Mouse (Mus musculus): ENCODE measurements around the gene Gm21863. TPM values are rescaled to one million over a fixed set of nuclear protein-coding genes. Genes with fewer than 3 reads are reported as not detected.

Gene Gm21863
- not detected in 4 replicates for total RNA-seq (2023; ENCODE audit: inconsistent age)

DNA sequence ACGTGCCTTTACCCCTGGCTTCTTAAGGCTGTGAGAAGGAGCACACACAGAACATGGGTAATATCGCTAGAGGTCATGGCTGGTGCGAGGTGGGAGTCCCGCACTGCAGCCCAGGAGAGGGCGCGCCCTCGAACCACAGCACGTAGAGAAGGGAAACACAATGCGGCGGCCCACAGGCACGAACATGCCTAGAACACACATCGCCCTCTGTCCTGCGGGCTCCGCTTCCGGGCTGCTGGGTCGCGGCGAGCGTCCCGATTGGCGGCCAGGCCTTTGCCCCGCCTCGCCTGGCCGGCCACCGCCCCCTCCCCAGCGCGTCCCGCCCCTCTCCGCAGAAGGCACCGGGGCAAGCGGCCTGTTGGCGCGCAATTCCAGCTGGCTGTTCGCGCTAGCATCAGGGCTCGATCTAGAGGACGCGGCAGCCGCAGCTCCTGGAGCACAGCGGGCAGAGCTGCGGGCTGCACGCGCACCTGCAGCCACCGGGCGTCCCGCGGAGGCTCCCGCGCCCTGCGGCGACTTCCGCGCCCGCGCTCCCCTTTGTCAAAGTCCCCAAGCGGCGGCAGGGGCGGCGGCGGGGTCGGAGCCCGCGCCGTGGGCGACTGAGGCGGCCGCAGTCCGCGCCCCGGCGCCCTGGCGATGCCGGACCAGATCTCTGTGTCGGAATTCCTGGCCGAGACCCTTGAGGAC lies at the start of gene Gm21863:
TSS of gene Gm21863 (plus strand) at position 637 of the 687 bp plus-strand sequence.

